Mouse (Mus musculus): ENCODE measurements around the gene 4930415O20Rik.
A peak's percentile ranks its signal among the peaks of the same experiment; 100 is the strongest.
"Not testable (repeated sequence)": the region's sequence is repeated elsewhere in the genome, so short reads cannot be mapped to it uniquely, and the experiment has no call there.

Gene 4930415O20Rik

DNA sequence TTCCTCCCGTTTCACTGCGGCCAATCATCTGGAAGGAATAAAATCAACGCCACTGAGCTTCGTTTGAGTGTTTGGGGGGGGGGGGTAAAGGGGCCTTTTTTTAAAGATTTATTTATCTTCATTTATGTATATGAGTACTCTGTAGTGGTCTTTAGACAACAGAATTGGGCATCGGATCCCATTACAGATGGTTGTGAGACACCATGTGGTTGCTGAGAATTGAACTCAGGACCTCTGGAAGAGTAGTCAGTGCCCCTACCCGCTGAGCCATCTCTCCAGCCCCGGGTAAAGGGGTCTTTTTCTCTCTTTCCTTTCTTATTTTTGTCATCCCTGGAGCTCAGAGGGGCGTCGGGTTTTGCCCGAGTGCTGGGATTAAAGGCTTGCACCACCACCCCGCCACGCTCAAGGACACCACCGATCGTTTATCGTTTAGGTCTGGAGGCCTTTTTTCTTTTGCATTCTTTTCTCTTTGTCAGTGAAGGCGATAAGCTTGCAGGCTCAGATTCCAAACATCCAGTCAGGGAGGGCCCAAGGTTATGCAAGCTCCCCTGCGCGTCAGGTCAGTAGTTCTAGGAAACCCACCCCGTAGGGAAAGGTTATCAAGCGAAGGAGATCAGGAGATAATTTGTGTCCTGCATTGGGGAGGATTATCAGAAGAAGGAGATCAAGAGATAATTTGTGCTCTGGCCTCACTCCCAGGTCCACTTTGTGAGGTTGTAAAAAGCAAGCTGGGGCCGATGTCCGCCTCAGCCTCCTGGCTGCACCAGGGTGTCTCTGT lies 2.4 kb upstream of the 4930415O20Rik start:
- peak; percentile 43 for DNase-seq (ENCODE audit: low read depth)

DNA sequence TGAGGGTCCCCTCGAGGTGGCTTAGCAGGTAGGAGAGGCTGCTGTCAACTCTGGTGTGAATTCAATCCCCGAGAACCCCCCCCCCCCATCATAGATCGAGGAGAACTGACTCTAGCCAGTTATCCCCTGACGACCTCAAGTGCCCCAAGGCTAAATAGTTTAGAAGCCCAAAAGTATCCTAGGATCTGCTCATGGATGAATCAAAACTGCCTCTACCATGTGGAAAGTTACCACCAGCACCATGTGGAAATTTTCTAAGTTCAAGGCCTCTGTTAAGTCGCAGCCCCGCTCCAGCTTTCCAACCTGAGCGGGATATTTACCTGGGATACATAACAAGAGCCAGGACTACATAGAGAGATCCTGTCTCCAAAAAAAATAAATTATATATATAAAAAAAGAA lies 1.6 kb upstream of the 4930415O20Rik start:
- DNase-seq (ENCODE audit: low read depth): no peak

DNA sequence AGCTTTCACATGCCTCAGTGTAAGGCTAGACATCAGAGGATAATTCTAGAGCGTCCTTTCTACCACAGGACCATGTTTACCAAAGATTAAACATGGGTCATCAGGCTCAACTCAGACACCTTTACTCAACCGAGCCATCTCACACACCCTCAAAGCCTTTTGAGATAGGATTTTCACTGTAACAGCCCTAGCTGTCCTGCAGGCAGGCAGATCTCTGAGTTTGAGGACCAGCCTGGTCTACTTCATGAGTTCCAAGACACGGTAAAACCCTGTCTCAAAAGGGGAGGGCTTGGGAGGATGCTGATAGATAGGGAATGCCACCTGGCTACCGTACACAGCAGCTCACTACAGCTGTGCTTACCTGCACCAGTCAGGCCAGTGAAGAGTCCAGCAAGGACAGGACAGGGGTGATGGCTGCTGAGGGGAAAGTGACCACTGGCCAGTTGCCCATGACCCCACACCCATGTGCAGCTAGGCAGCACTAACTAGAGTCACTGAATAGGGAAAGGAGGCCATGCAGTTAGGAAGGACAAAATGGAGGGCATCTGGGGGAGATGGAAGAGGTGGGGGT lies 924 bp upstream of the 4930415O20Rik start:
- no peak for DNase-seq (ENCODE audit: low read depth)

DNA sequence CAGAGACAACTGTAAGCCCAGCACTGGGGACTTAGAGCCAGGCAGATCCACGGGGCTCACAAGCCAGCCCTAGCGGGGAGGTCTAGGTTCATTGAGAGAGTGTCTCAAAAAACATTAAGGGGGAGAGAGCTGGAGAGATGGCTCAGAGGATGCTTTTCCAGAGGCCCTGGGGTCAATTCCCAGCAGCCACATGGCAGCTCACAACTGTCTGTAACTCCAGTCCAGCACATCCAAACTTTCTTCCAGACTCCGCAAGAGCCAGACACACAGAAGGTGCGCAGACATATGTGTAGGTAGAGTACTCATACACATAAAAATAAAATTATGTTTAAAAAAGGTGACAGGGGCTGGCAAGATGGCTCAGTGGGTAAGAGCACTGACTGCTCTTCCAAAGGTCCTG lies 2.5 kb downstream of the 4930415O20Rik start:
- DNase-seq (ENCODE audit: low read depth): no peak

DNA sequence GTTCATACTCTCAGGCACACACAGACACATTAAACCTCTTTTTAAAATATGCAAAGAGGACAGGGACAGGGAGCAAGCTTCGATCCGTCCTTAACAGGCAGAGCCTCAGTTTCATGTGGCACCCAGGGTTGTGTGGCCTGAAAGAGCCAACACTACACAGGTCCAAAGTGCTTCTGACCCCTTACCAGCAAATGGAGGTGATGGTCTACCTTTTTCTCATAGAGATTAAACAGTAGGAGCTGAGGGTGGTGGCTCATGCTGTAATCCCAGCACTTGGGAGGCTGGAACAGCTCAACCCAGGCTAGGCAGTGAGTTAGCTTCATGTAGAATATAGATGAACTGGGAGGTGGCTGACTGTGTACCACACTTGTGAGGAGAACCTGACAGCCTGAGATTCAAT lies 8.5 kb downstream of the 4930415O20Rik start:
- no peak for DNase-seq (ENCODE audit: low read depth)

DNA sequence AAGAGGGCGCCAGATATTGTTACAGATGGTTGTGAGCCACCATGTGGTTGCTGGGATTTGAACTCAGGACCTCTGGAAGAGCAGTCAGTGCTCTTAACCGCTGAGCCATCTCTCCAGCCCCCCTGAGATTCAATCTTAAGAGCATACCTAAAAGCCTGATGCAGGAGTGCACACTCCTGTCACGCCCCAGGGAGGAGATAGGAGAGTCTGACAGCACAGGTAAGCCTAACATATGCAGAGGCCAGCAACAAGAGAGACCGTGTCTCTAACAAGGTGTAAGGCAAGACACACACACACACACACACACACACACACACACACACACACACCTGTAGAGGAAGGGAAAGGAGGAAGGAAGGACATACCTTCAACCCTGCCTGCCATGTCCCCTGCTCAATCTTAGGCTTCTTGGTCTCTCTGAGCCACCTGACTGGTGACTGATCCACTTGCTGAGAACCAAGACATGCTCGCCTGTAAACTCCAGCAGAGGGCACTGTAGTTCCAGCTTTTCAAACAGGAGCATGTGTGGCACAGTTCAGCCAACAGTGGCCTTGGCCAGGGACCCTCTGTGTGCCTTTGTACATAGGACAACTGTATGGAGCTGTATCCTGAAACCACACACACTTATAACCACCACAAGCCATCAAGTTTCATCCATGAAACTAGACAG lies 9.1 kb downstream of the 4930415O20Rik start:
- peak; percentile 89 for DNase-seq (ENCODE audit: low read depth)

DNA sequence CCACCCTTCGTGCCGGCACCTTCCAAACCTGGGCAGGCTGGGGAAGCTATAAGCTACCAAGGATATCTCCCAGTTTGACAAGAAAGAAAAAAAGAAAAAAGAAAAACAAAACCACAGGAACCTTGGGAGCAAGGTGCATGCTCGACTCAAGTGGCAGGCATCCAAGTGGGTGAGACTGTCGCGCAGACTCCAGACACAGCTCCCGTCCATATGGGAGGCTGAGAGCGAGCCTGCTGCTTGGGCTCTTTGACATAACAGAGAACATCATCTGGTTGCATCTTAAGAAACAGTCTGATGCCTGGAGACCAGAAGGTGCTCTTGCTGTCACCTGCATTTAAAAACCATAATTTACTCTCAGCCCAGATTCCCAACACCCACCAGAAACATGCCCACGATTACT lies 11.6 kb downstream of the 4930415O20Rik start:
- DNase-seq (ENCODE audit: low read depth): no peak

DNA sequence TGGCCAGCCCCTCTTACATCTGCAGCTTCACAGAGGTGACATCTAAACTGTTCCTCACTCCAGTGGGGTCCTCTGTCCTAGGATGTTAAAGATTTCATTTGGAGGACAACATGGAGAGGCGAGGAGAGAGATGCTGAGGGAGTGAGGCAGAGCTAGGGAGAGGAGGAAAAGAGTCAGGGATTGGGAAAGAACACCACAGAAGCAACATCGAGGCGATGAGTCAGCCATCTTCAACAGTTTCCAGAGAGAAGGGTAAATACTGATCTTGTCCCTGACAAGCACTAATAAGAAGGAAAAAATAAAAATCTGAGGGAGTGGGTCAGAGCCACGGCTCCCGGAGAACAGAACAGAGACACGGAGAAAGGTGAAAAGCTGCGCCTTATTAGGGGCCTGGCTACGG lies 12.2 kb downstream of the 4930415O20Rik start:
- DNase-seq (ENCODE audit: low read depth): no peak

DNA sequence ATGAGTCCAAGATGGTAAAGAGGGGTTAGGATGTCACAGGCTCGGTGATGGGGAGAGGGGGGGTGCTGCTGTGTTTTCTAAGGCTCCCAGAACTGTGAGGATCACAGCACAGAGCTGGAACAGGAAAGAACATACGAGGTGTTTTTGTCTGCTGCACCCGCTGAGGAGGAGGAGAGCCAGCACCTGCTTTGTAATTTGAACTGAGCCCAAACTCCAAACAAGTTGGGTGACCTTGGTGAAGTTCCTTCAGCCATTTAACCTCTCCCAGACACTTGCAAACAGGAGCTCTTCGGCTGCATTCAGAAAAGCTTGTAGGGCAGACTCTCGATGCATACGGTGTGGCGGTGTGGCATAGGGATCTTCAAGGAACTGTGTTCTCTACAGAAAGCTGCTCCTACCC lies 14.6 kb downstream of the 4930415O20Rik start:
- DNase-seq (ENCODE audit: low read depth): no peak

DNA sequence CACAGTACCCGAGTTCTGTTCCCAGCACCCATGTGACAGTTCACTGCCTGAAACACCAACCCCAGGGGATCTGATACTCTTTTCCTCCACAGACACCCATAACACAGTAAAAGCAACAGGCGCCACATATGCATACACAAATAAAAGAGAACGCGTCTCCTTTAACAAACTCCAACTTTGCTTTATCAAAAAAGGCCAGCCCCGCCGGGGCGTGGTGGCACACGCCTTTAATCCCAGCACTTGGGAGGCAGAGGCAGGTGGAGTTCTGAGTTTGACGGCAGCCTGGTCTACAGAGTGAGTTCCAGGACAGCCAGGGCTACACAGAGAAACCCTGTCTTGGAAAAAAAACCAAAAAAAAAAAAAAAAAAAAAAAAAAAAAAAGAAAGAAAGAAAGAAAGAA lies 15.3 kb downstream of the 4930415O20Rik start:
- DNase-seq (ENCODE audit: low read depth): not testable (repeated sequence)

DNA sequence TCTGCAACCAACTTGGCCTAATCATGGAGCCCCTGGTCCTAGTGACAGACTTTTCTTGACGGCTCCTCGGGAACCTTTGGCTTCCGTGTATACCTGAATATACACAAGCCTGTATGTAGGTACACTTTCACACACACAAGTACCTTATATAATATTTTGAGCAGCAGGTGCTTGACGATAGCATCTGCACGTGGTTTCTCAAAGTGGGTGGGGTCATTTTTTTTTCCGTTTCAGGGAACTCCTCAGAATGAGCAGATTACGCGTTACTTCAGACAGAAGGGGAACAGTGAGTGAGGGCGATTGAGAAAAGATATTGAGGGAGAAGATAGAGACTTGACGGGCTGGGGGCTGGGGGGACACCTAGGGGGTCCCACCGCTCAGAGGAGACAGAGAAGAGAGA lies 16.9 kb downstream of the 4930415O20Rik start:
- DNase-seq (ENCODE audit: low read depth): peak; percentile 64

DNA sequence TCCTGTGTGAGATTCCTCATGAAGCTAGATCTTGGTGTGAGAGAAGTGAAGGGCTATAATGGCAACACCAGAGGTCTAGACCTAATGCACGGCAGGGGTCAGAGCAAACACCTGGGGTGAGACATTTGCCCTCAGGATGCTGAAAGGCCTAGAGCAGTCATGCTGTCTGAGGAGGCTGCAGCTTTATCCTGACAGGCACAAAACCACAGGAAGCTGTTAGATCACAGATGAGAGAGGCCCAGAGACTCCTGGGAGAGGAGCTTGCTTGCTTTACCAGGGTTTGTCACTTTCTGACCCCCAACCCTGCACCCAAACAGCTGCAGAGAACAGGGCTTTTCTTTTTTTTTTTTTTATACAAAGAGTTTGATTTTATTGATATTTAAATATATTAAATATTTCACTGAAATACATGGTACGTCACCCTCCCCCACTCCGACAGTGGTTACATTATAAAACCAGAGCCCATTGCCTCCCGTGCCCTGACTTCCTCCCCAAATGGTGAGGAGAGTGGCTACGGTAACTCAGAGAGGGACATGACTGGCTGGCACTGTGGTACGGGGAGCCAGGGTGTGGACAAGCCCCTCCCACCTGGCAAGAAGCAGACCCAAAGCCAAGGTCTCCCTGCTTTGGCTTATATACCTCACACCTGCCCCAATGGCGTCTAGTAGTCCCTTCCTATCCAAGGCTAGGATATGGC lies 19.0 kb downstream of the 4930415O20Rik start:
- DNase-seq (ENCODE audit: low read depth): no peak

DNA sequence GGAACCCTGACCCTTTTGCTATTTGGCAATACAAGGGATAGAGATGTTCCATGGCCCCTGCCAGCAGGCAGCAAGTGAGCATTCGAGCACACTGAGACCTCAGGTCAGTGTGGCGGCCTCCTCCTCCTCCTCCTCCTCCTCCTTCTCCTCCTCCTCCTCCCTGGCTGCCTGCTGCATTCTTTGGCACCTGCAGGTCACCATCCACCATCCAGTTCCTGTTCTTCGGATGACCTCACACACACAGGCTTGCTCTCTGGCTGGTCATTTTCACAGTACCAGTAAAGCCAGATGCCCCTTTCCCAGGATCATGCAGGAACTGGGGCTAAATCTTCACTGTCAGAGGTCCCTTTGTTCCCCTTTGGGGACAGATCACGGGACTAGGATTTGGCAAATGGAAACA lies 20.6 kb downstream of the 4930415O20Rik start:
- DNase-seq (ENCODE audit: low read depth): no peak

DNA sequence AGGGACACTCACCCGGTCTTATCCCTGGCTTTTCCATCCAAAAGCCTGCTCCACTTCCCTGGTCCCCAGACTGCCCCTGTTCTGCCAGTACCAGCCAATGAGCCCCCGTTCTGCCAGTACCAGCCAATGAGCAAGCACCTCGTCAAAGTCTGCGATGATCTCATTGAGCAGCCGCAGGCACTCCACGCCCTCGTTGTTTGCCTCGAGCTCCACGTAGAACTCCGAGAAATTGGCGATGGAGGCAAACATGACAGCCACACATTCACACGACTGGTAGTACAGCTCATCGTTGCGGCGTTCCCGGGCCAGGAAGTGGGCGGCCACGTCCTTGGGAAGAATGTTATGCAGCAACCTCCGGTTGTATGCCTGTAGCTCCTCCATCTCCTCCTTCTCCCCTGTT lies 23.4 kb downstream of the 4930415O20Rik start:
- no peak for DNase-seq (ENCODE audit: low read depth)

DNA sequence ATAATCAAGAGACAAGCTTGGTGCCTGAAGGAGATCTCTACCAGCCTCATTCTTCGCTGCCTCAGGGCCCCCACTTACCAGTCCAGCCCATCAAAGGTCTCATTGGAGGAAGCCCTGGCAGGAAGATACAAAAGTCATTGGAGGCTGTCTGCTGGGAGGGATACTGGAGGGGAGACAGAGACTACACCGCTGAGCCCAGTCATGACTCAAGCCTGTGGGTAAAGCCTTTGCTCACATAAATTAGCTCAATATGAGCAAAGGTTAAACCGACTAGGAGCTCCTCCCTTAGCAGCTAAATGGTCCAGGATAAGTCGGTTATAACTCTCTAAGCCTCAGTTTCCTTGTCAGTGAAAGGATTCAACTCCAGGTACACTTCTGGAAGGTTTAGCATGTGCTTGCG lies 24.2 kb downstream of the 4930415O20Rik start:
- DNase-seq (ENCODE audit: low read depth): no peak

DNA sequence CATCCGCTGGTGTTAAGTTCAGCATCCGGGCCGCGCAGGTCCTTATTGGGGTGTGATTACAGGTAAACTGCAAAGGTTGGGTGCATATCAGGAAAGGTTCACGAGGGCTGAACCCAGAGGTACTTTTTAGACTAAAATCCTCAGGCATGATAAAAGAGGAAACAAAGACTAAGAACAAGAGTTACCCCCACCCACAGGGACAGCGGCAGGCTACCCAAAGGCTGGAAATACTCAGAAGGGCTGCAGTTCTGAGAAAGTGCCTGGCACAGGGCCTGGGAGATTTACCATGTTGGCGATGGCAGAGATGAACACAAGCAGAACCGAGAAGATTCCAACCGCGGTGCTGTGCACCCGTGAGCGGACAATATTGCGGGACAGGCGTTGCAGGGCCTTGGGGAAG lies 25.8 kb downstream of the 4930415O20Rik start:
- DNase-seq (ENCODE audit: low read depth): no peak

DNA sequence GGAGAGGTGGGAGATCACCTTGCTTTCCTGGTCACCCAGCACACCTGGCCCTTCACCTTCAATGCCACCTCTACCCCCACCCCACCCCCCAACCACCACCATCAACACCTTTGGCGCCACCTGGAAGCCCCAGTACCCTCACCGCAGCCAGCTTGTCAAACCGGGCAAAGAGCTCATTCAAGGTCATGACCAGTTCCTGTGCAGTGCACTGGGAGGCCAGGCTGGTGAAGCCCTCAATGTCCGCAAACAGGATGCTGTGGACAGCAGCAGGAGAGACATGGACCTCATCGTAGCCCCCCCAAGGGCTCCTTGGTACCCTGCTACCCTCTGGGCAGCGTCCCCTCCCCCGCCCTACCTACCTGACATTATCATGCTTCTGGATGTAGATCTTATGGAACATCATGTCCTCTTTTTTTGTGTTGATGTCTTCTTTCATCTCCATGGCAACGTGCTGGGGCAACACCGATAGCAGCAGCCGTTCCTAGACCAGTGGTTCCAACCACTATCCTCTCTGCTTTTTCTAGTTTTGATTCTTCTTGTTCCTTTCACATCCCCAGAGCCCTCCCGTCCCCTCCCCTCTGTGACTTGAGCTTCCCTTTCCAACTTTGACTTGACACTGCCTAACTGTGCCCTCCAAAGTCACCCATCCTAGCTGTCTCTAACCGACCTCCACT lies 29.4 kb downstream of the 4930415O20Rik start:
- DNase-seq (ENCODE audit: low read depth): no peak

DNA sequence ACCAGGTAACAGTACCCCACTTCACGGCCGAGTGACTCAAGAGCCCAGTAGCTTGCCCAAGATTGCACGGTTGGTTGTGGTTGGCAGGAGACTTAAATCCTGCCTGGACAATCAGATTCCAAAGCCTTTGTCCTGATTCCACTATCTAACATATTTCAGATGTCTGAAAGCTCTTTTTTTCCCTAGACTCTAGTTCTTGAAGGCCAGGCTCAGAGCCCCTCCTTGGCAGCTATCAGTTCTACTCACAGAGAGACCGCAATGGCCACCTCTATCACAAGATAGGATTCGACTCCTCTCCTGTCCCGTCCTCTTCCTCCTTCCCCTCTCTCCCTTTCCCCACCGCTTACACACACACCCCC lies 31.0 kb downstream of the 4930415O20Rik start:
- DNase-seq (ENCODE audit: low read depth): no peak

DNA sequence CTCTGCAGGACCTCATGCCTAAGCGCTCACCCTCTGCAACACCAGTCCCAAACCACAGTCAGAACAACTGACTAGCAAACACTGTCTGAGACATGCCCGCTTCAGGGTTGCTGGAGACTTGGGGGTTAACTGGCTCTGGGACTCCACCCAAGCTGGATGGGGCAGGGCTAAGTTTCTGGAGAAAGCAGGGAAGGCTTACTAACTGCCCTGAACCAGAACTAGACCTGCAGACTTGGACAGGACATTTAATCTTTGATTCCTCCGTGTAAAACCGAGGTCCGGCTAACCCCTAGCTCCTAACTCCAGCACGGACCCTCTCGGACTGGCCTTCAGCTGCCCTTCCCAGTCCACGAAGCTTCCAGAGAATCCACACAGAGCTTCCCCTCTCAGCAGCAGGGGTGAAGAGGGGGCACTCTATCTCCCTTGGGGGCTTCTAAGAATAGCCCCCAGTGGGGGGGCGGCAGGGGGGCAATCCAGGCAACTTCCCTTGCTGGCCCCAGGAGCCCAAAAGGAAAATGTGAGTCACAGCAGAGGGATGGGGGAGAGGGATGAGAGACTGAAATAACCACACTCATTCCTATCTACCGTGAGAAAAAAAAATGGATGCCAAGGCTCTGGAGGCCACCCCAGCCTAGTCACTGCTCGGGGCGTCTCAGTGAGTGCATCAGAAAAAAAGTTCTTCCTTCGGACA lies 31.5 kb downstream of the 4930415O20Rik start:
- DNase-seq (ENCODE audit: low read depth): no peak

DNA sequence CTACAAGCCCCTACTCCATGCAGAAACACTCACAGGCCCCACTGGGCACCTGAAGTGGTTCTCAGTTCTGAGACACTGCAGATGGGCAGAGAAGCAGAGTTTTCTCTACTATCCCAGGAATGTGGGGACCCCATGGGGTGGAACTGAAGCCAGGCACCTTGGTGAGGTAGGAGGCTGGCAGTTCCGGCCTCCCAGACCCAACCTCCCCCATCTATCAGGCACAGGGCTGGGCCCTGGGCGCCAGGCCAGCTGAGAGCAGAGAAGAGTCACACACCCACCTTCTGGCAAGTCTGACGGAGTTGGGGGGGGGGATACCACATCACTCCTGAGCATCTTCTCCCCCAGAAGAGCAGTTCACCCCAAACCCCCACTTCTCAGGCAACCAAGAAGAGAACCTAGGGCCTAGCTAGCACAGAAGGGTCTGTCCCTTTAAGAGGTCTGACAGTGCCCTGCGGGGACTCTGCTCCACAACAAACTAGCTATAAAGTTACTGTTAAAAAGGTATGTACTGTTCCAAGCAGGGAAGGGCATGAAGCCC lies 32.2 kb downstream of the 4930415O20Rik start:
- DNase-seq (ENCODE audit: low read depth): no peak

DNA sequence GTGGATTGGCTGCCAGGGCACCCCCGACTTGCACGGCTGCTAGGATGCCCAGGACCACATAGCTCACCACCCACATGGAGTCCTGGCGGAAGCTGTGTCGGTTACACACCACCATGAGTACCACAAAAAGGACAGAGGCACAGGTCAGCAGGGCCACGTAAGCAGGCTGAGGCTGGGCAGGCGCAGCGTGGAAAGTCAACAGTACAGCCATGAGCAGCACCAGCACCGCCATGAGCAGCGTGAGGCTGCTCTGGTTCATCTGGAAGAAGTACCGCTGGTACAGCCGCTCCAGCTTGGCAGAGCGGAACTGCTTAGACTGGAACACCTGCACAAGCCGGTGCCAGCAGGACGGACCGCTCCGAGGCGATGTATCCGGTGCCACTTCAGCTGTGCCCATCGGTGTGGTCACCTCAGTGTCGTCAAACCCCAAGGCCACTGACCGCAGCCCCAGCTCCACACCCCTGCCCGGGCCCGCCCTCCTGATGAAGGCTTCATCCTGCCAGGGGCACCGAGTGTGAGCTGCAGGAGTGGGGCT lies 33.3 kb downstream of the 4930415O20Rik start:
- DNase-seq (ENCODE audit: low read depth): no peak

Measured in induced T-regulatory cell, adult 2 months (primary cell).